Mouse (Mus musculus) ovary, adult 18-20 months (tissue): ENCODE results near the gene Cyb5r1.

Experiments used
- DNase-seq: peaks from one replicate; pipeline ENCODE4 v3.0.0; 2022; ENCODE audit warnings: low spot score, mixed read lengths

The Cyb5r1 gene

GRCm38 (mm10) chr1:134405509-134406413, at the start of gene Cyb5r1:
Gene Cyb5r1 (plus strand): TSS chr1:134405559.
- DNase-seq, result peak; percentile 64

DNA sequence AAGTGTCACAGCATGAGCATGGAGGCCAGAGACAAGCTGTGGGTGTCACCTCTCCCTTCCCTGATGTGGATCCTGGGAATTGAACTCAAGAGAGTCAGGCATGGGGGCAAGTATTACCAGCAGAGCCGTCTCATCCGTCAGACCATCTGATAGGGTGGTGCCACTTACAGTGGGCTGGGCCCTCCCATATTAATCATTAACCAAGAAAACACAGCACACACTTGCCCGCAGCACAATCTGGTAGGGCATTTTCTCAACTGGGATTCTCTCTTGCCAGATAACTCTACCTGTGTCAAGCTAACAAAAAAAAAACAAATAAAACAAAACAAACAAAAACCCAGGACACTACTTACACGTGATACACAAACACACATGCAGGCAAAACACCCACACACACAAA, 47.9 kb upstream of the Cyb5r1 start:
- DNase-seq, result no peak

- no peak for DNase-seq
Observed at GRCm38 (mm10) chr1:134360656-134361055, 44.7 kb upstream of the Cyb5r1 start.

DNA sequence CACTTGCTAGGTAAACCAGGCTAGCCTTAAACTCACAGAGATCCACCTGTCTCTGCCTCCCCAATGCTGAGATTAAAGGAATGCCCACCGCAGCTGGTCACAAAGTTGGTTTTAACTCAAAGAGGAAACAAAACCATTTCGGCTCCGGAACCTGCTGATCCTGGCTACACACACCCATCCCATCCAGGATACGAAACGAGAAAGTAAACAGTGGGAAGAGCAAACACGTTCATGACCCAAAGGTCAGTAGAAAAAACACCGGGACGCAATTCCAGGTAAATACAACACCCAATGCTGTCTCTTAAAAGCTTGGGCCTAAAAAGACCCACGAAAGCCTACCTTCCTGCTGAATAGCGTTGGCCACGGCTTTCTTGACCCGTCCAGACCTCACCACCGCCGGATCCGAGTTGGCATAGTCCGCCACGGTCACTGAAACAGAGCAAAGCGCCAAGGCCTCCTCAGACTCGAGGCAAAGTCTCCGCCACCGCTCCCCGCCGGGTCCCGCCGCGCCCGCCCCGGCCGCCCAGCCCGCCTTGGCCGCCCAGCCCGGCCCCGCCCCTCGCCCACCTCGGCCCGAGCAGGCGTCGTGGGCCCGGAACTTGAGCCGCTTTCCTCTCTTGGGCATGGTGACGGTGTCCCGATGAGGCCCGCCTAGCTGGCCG, 44.0 kb upstream of the Cyb5r1 start:
- DNase-seq, result no peak

DNA sequence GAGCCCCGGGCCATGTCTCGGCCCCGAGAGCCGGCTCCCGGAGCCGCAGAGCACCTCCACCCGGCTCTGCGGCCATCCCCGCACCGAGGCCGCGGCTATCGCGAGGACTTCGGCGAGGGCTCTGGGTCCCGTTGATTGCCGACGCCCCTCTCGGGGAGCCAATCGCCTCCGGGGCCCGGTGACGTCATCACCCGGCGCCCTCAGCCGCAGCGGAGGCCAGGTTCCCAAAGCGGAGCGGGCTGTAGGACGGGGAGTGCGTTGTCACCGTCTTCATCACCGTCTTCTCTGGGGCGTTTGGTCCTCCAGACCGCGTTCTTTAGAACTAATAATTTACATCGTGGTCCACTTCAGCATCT, 43.5 kb upstream of the Cyb5r1 start, which contains the start of gene Tmem183a:
Tmem183a (minus strand) TSS at position 123 of the 356 bp plus-strand sequence.
- peak; percentile 95 for DNase-seq

DNA sequence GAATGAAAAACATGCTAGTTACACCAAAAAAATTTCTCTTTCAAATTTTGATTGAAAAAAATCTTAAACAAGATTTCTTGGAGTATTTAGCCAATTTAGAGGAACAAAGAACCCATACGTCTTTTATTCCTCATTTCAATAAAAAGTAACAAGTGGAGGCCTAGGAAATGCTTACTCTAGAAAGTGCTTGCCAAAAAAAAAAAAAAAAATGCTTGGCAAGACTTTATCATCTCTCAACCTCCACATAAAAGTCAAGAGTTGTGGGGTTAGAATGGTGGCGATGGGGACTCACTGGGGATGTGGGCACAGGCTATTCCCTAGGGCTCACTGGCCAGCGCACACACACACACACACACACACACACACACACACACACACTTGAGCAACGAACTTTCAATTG, 42.2 kb upstream of the Cyb5r1 start:
- no peak for DNase-seq

DNA sequence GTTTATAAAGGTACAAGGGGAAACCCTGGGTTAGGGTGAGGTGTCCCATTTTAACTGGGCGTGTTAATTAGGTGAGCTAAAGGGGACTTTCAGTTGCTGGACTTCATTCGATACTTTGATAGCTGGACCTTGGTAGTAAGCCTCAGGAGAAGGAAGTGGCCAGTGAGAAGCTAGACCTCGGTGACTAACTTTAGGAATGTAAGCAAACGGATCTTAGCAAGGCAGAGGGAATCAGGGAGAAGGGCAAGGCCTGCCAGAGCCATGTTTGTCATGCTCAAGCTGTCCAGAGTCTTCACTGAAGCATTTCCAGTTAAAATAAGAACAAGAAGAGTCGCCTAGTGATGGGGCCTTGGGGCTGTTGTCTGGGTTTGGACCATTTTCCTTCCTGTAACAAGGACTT, 39.9 kb upstream of the Cyb5r1 start:
- no peak for DNase-seq

GRCm38 (mm10) chr1:134368777-134369337, 36.5 kb upstream of the Cyb5r1 start:
- no peak for DNase-seq

DNA sequence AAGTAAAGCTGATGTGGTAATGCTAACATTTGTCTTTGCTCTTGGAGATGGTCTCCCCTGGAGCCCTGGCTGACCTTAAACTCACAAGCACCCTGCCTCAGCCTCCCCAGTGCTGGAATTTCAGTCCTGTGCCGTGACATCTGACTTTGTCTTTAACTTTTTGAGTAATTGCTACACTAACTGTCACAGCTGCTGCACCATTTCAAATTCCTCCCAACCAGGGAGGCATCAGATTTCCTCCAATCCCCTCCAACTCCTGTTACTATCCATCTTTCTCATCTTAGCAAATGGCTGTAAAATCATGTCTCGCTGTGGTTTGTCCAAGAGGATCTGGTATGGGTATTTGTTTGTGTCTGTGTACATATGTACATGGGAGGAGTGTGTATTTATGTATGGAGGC, 31.2 kb upstream of the Cyb5r1 start:
- no peak for DNase-seq

- DNase-seq, result no peak
Observed at GRCm38 (mm10) chr1:134381051-134381450, 24.3 kb upstream of the Cyb5r1 start.

DNA sequence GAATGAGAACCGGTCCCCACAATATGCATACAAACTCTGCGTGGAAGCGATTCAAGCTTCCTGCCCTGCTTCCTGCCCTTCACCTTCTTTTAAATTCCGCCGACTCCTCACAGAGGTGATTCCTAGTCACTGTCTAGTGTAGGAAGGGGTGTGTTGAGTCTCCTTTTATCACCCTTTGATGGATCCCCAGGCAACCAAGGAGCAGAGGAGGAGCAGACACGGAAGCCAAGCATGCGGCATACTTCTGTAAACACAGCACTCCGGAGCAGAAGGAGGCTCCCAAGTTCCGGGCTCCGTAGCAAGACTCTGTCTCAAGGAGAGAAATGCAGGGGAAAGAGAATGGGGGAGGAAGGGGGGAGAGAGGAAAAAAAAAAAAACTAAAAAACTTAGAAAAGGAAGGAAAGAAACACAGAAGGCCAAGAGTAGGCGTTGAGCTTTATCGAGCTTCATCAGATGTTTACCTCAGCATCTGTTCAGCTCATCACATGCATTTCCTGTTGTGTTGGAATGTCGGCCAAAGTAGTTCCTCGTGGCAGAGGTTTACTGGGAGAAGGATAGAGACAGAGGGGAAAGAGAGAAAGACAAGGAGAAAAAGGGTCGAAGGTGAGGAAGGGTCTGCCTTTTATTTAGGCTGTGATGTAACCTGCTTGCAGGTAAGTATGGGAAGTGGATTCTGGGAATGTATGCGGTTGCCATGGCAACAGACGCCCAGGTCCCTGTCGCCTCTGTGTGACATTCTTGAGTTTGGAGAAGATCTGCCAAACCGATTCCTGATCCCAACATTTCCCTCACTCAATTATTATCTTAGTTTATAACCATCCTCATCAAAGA, 23.3 kb upstream of the Cyb5r1 start:
- DNase-seq, result no peak

DNA sequence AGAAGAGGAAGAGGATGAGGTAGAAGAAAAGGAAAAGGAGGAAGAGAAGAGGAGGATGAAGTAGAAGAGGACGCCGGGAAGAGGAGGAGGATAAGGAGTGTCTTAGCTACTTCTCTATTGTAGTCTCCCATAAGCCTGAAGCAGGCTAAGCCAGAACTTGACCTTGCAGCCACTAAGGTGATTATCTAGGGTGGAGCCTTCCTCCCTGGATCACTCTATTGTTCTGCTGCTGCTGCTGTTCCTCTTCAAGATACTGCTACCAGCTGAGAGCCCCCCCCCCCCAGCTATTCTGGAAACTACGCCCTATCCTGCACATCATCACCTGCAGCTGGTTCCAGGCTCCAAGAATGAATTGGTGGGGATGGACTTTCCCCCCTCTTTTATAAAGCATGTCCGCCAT, 20.8 kb upstream of the Cyb5r1 start:
- no peak for DNase-seq

- no peak for DNase-seq
Observed at GRCm38 (mm10) chr1:134385176-134385575, 20.2 kb upstream of the Cyb5r1 start.

- DNase-seq, result no peak
Observed at GRCm38 (mm10) chr1:134385666-134386065, 19.7 kb upstream of the Cyb5r1 start, which contains the start of gene 4933406M09Rik. Gene 4933406M09Rik (plus strand): TSS chr1:134385940.

DNA sequence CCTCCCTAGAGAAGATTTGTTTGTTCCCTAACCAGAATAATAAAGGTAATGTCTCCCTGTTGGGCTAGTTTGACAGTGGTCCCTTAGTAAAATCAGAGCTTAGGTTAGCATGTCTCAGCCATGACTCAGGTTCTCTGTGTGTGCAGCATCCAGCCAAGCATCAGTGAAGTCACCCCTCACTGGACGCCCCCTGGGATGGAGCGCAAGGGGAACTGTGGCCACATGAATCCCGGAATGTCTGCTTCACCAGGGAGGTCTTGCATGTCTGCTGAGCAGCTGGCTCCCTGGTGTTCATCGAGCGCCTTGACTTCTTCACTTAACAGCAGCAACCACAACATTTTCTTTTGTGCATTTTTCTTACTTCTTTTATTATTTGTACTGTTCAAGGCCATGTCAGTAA, 11.5 kb upstream of the Cyb5r1 start:
- no peak for DNase-seq

DNA sequence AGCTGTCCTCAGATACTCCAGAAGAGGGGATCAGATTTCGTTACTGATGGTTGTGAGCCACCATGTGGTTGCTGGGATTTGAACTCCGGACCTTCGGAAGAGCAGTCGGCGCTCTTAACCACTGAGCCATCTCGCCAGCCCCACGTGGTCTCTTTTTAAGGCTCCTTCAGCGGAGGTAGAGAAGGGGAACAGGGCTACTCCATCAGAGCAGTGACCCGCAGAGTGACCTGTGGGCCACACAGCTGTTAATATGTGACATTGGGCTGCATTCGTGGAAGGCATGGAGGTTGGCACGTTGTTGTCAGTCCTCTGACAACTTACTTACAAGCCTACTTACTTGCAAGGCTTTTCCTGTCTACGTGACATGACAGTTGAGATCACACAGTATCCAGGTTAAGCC, 7.1 kb upstream of the Cyb5r1 start:
- DNase-seq, result no peak

DNA sequence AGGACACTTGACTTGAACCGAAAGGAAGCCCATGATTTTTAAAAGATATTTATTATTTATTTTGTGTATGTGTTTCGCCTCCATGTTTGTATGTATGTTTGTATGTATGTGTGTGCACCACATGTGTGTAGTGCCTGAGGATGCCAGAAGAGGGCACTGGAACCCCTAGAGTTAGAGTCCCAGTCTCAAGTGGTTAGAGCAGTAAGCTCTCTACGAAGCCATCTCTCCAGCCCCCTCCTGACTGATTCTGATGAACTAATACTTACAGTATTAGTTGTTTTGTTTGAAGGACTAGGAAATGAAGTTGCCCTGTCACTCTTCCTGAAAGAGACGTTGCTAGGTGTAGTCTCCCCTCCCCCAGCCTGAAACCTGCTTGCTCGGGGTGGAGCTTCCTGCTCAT, 5.6 kb upstream of the Cyb5r1 start:
- DNase-seq, result no peak

- no peak for DNase-seq
Observed at GRCm38 (mm10) chr1:134406414-134406771, 1.0 kb downstream of the Cyb5r1 start.

DNA sequence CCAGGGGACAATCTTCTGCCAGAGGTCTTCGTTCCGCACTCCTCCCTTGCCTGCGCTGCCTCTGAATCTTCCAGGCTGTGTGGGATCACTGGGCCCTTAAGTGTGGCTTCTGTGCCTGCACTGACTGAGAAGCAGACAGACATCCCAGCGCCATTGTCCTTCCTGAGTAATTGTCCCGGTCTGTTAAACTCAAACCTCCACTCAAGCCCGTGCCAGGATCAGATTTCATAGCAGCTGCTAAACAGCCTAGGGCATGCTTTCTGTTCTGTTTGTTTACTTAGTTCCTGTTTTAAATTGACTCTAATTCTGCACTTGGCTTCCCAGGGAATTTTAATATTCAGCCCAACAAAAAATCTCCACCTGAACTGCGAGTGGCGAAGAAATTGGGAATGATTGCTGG, 2.7 kb downstream of the Cyb5r1 start:
- DNase-seq, result no peak

GRCm38 (mm10) chr1:134411706-134412629, 6.6 kb downstream of the Cyb5r1 start:
- DNase-seq, result no peak

- no peak for DNase-seq
Observed at GRCm38 (mm10) chr1:134414038-134414437, 8.7 kb downstream of the Cyb5r1 start.
